Mouse (Mus musculus) midbrain, embryonic 13.5 days (tissue): Measurements from ENCODE around the gene Mrpl12. TPM values are rescaled to one million over a fixed set of nuclear protein-coding genes. Genes with fewer than 3 reads are reported as not detected.
A peak's percentile ranks its signal among the peaks of the same experiment; 100 is the strongest.

ENCODE experiments used
- ATAC-seq: fragments of 200-750 bp; cut with Nextera tagmentation; 2 replicates; pipeline ENCODE4 v1.8.0; 2017; ENCODE audit warnings: mild to moderate bottlenecking, moderate TSS enrichment, moderate library complexity
- H3K27ac ChIP-seq: fragments of 300-500 bp; sonication (generic); 2 replicates; pipeline ENCODE4 v1.5.1; 2015; ENCODE audit warnings: inconsistent platforms, mild to moderate bottlenecking, moderate library complexity
- H3K27me3 ChIP-seq: fragments of 300-500 bp; sonication (generic); 2 replicates; pipeline ENCODE4 v1.6.1; 2015; ENCODE audit warnings: mild to moderate bottlenecking, inconsistent platforms
- H3K36me3 ChIP-seq: fragments of 300-500 bp; sonication (generic); 2 replicates; pipeline ENCODE4 v1.6.1; 2015; ENCODE audit warnings: mild to moderate bottlenecking, inconsistent platforms
- H3K4me1 ChIP-seq: fragments of 300-500 bp; sonication (generic); replicated peaks from 2 replicates; pipeline ENCODE4 v1.6.1; 2015; ENCODE audit warnings: inconsistent platforms
- H3K4me2 ChIP-seq: fragments of 300-500 bp; sonication (generic); replicated peaks from 2 replicates; pipeline ENCODE4 v1.6.1; 2015; ENCODE audit warnings: moderate library complexity, mild to moderate bottlenecking, inconsistent platforms
- H3K4me3 ChIP-seq: fragments of 300-500 bp; sonication (generic); replicated peaks from 2 replicates; pipeline ENCODE4 v1.5.1; 2015; ENCODE audit warnings: mild to moderate bottlenecking, inconsistent platforms
- H3K9ac ChIP-seq: fragments of 300-500 bp; sonication (generic); replicated peaks from 2 replicates; pipeline ENCODE4 v1.6.1; 2015; ENCODE audit warnings: mild to moderate bottlenecking, inconsistent platforms
- H3K9me3 ChIP-seq: fragments of 300-500 bp; sonication (generic); 2 replicates; pipeline ENCODE4 v1.6.1; 2016; ENCODE audit warnings: mild to moderate bottlenecking, inconsistent platforms
- WGBS: fragments of 180-500 bp; shearing (Covaris S2); methylation state at CpG from one replicate; pipeline ENCODE4 v1.1.7; 2015; 5-methylcytosine and 5-hydroxymethylcytosine counted together
- polyA plus RNA-seq: library from polyadenylated mRNA; unstranded; fragments of >200 nt; fragmentation: Nextera tagmentation; extraction: Ambion mirVana; gene quantifications from 2 replicates; pipeline ENCODE4 v1.2.1, GENCODE M21; 2015

Gene Mrpl12
- polyA plus RNA-seq, 1 experiment from 2014 or later = 113 TPM

DNA sequence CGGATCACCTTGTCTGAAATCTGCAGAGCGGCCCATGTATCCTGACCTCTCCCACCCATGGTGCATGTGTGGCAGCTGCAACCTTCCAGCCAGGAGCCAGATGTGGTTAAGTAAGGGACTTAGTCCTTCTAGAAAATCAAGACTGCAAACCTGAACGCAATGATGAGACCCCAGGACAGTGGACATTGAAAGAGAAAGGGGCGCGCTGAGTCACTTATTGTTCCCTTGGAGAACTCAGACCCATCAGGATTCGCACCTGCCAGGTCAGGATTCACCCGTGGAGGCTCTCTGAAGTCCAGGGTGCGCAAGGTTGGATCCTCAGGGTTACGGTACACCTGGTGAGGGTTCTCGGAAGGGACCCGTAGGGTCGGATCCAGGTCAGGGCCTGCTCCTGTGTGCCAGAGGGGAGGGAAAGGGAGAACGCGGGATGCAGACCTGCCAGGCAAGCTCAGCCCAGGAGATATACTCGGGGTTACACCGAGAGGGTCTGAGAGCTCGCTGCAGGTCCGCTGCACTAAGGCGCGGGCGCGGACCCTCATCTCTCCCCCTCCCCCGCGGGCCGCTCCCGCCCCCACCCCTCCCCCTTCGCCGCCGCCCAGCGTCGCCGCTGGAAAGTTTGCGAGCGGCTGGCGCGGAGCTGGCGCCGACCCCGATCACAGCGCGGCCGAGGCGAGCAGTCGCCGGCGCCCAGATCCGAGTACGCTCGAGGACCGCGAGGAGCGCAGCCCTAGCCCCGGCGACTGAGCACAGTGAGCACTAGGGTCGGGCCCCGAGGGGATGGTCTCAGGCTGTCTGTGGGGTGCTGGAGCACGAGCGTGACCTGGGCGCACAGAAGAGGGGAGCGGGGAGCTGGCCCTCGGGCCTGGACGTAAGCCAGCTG, 45.9 kb downstream of the Mrpl12 start, which contains the start of gene Gcgr:
Gene Gcgr, plus strand, starts transcription at position 615 of the 880 bp plus-strand sequence.
- H3K9me3 ChIP-seq = no peaks in the 10 kb centered on the region
- H3K4me3 ChIP-seq = peak within 1 kb of the TSS; percentile 29
- no peak within 1 kb of the TSS for H3K9ac ChIP-seq
- H3K4me1 ChIP-seq = peaks cover 10% of the 10 kb centered on the region
- 7% methylated on average over 59 of the region's 62 CpGs for WGBS
- H3K4me2 ChIP-seq = peak within 1 kb of the TSS; percentile 56
- ATAC-seq = 0 out of 2 replicates have a peak, but pooled peaks have one; percentile 17
- no peaks in the 10 kb centered on the region for H3K36me3 ChIP-seq
- H3K27ac ChIP-seq = no peak within 1 kb of the TSS
- H3K27me3 ChIP-seq = peaks cover 70% of the 10 kb centered on the region

DNA sequence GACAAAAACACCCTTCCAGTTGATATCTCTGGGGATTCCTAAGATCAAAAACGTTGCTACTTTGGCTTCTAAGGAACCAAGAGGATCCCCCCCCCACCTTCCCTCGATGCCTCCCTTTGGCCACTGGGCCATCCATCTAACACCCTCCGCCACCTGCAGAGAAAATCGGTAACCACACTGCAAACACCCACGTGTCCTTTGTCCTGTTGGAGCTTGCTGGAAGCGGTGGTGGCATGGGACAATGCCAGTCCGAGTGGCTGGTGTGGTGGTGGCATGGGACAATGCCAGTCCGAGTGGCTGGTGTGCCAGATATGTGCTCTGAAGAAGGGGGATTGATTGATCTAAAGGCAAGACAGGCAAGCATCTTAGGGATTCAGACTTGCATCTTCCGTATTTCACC, 47.2 kb downstream of the Mrpl12 start:
- WGBS = 28% methylated on average over 9 of the region's 9 CpGs
- Histone ChIP-seq H3K9me3 (no peaks in the 10 kb centered on the region), H3K4me3 (no peak overlapping the region), H3K36me3 (no peaks in the 10 kb centered on the region), H3K9ac (no peak overlapping the region), H3K4me1 (peaks cover 10% of the 10 kb centered on the region), H3K4me2 (no peak overlapping the region), H3K27me3 (peaks cover 70% of the 10 kb centered on the region), H3K27ac (no peak overlapping the region)
- no peak for ATAC-seq

DNA sequence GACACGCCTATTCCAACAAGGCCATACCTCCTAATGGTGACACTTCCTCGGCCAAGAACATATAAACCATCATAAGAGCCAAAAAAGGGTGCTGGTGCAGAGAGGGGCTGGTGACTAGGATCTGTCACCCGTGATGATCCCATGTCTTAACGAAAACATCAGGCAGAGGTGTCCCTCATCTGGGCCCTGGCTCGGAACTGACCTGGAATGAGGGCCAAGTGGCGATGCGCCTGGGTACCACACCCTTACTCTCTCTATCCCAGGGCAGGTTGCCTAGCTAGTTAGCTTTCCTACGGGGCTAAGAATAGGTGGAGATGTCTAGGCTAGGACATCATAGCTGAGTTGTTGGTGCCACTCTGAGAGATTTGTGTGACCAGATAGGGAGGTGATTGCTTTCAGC, 49.7 kb downstream of the Mrpl12 start:
- no peak overlapping the region for H3K4me3 ChIP-seq
- peaks cover 51% of the 10 kb centered on the region for H3K27me3 ChIP-seq
- H3K27ac ChIP-seq = no peak overlapping the region
- WGBS = 85% methylated on average over 8 of the region's 8 CpGs
- ATAC-seq = no peak
- peaks cover 20% of the 10 kb centered on the region for H3K4me1 ChIP-seq
- H3K9ac ChIP-seq = no peak overlapping the region
- no peaks in the 10 kb centered on the region for H3K36me3 ChIP-seq
- H3K4me2 ChIP-seq = no peak overlapping the region
- H3K9me3 ChIP-seq = no peaks in the 10 kb centered on the region

DNA sequence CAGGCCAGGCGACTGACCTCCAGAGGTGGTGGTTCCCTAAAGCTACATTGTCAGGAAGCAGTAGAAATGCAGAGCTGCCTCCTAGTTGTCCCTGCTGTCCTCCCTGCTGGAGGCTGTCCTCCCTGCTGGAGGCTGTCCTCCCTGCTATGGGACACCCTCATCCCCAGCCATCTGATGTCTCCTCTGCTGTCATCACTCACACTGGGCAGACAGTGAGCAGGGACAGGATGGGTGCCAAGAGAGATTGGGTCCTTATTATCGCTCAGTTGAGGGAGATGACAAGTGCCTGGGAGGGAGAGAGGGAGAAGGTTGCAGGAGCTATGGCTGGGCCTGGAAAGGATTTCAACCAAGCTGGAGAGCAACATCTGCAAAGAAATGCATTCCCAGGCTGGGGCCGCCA, 50.7 kb downstream of the Mrpl12 start:
- 90% methylated on average over 3 of the region's 3 CpGs for WGBS

DNA sequence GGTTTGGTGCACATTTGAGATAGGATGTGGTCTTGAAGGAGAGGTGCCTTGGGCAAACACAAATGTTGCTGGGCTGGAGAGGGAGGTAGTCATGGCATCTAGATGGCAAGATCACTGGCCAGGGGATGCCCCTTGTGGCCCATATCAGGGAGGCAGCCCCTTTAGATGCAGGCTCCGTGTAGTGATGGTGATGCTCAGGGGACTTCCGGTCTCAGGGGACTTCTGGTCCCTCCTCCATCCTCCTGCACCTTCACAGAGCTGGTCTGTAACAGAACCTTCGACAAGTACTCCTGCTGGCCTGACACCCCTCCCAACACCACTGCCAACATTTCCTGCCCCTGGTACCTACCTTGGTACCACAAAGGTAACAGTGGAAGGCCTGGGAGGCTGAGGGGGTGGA, 51.4 kb downstream of the Mrpl12 start:
- no peak overlapping the region for H3K9ac ChIP-seq
- H3K9me3 ChIP-seq = no peaks in the 10 kb centered on the region
- ATAC-seq = no peak
- no peaks in the 10 kb centered on the region for H3K36me3 ChIP-seq
- no peak overlapping the region for H3K4me2 ChIP-seq
- no peak overlapping the region for H3K4me3 ChIP-seq
- no peak overlapping the region for H3K27ac ChIP-seq
- H3K27me3 ChIP-seq = peaks cover 34% of the 10 kb centered on the region
- WGBS = 85% methylated on average over 3 of the region's 3 CpGs
- H3K4me1 ChIP-seq = peaks cover 23% of the 10 kb centered on the region

More for the DNA sequence above, 50.7 kb downstream of the Mrpl12 start:
- H3K36me3 ChIP-seq = no peaks in the 10 kb centered on the region
- H3K4me2 ChIP-seq = no peak overlapping the region
- peaks cover 41% of the 10 kb centered on the region for H3K27me3 ChIP-seq
- no peak for ATAC-seq
- H3K9me3 ChIP-seq = no peaks in the 10 kb centered on the region
- no peak overlapping the region for H3K4me3 ChIP-seq
- H3K9ac ChIP-seq = no peak overlapping the region
- no peak overlapping the region for H3K27ac ChIP-seq
- H3K4me1 ChIP-seq = peaks cover 30% of the 10 kb centered on the region

DNA sequence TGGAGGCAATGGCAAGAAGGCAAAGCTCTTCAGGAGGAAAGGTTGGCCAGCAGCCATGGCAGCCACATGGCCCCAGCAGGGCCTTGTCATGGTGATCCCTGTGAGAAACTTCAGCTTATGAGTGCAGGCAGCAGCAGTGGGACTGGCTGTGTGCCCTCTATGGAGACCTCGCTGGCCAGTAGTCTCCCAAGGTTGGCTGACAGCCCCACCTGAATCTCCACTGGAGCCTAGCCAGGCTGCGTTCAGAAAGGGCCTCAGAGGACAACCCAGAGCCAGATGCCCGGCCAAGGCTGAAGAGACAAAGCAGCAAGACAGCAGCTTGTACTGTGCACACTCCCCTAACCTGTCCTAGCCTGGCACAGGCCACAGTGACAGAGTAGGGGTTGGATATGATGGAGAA, 54.1 kb downstream of the Mrpl12 start:
- no peak overlapping the region for H3K9ac ChIP-seq
- no peak for ATAC-seq
- no peaks in the 10 kb centered on the region for H3K9me3 ChIP-seq
- H3K27ac ChIP-seq = peak overlapping the region; percentile 73
- 83% methylated on average over 3 of the region's 3 CpGs for WGBS
- peaks cover 21% of the 10 kb centered on the region for H3K36me3 ChIP-seq
- peaks cover 7% of the 10 kb centered on the region for H3K27me3 ChIP-seq
- H3K4me2 ChIP-seq = no peak overlapping the region
- no peak overlapping the region for H3K4me3 ChIP-seq
- peaks cover 20% of the 10 kb centered on the region for H3K4me1 ChIP-seq

Other genes with a start within 250 kb of the Mrpl12 start
- gene Actg1, start 136.1 kb upstream of the Mrpl12 start, polyA plus RNA-seq = 3,928 and 4,113 TPM in 2 replicates
- gene Fscn2, start 123.1 kb upstream of the Mrpl12 start, polyA plus RNA-seq = 1.9 and 2.2 TPM in 2 replicates
- gene Faap100, start 105.8 kb upstream of the Mrpl12 start, polyA plus RNA-seq = 80.9 and 81.1 TPM in 2 replicates
- gene Nploc4, start 46.9 kb upstream of the Mrpl12 start, polyA plus RNA-seq = 35.0 and 38.1 TPM in 2 replicates
- gene Tspan10, start 42.0 kb upstream of the Mrpl12 start, polyA plus RNA-seq = not detected in 2 replicates
- 0.19 and 0.30 TPM in 2 replicates for gene Pde6g, start 31.1 kb upstream of the Mrpl12 start, polyA plus RNA-seq
- gene Oxld1, start 26.5 kb upstream of the Mrpl12 start, polyA plus RNA-seq = 10.6 and 12.5 TPM in 2 replicates
- gene Ccdc137, start 26.5 kb upstream of the Mrpl12 start, polyA plus RNA-seq = 26.1 and 28.7 TPM in 2 replicates
- gene Arl16, start 17.0 kb upstream of the Mrpl12 start, polyA plus RNA-seq = 64.7 and 67.8 TPM in 2 replicates
- gene Slc25a10, start 7.2 kb downstream of the Mrpl12 start, polyA plus RNA-seq = 28.2 and 29.2 TPM in 2 replicates
- 0.20 and 0.32 TPM in 2 replicates for gene Gcgr, start 46.1 kb downstream of the Mrpl12 start, polyA plus RNA-seq
- 240 and 242 TPM in 2 replicates for gene Mcrip1, start 65.1 kb downstream of the Mrpl12 start, polyA plus RNA-seq
- gene Ppp1r27, start 66.5 kb downstream of the Mrpl12 start, polyA plus RNA-seq = not detected in 2 replicates
- gene P4hb, start 88.6 kb downstream of the Mrpl12 start, polyA plus RNA-seq = 279 and 297 TPM in 2 replicates
- 452 and 461 TPM in 2 replicates for gene Arhgdia, start 97.0 kb downstream of the Mrpl12 start, polyA plus RNA-seq
- 303 and 358 TPM in 2 replicates for gene Alyref, start 113.8 kb downstream of the Mrpl12 start, polyA plus RNA-seq
- gene Anapc11, start 113.8 kb downstream of the Mrpl12 start, polyA plus RNA-seq = 180 and 183 TPM in 2 replicates
- gene Npb, start 123.9 kb downstream of the Mrpl12 start, polyA plus RNA-seq = 0.54 and 0.95 TPM in 2 replicates
- 167 TPM in 2 replicates for gene Pcyt2, start 133.3 kb downstream of the Mrpl12 start, polyA plus RNA-seq
- 42.7 and 51.3 TPM in 2 replicates for gene Sirt7, start 140.6 kb downstream of the Mrpl12 start, polyA plus RNA-seq
- gene Mafg, start 149.0 kb downstream of the Mrpl12 start, polyA plus RNA-seq = 24.4 and 31.2 TPM in 2 replicates
- gene Pycr1, start 159.2 kb downstream of the Mrpl12 start, polyA plus RNA-seq = 23.2 and 25.0 TPM in 2 replicates
- gene Myadml2, start 163.5 kb downstream of the Mrpl12 start, polyA plus RNA-seq = 0.78 and 0.84 TPM in 2 replicates
- 0.46 and 0.65 TPM in 2 replicates for gene Notum, start 176.6 kb downstream of the Mrpl12 start, polyA plus RNA-seq
- 149 and 154 TPM in 2 replicates for gene Aspscr1, start 188.4 kb downstream of the Mrpl12 start, polyA plus RNA-seq
- gene Cenpx, start 229.1 kb downstream of the Mrpl12 start, polyA plus RNA-seq = 99.9 and 112 TPM in 2 replicates
- gene Lrrc45, start 229.3 kb downstream of the Mrpl12 start, polyA plus RNA-seq = 60.6 and 71.8 TPM in 2 replicates
- 206 and 218 TPM in 2 replicates for gene Rac3, start 236.9 kb downstream of the Mrpl12 start, polyA plus RNA-seq
- gene Dcxr, start 242.7 kb downstream of the Mrpl12 start, polyA plus RNA-seq = 6.5 and 7.3 TPM in 2 replicates
- 0.32 and 0.38 TPM in 2 replicates for gene Cbr2, start 247.5 kb downstream of the Mrpl12 start, polyA plus RNA-seq